ENCODE assay signal across 18 mouse cellular contexts in the genomic region with DNA sequence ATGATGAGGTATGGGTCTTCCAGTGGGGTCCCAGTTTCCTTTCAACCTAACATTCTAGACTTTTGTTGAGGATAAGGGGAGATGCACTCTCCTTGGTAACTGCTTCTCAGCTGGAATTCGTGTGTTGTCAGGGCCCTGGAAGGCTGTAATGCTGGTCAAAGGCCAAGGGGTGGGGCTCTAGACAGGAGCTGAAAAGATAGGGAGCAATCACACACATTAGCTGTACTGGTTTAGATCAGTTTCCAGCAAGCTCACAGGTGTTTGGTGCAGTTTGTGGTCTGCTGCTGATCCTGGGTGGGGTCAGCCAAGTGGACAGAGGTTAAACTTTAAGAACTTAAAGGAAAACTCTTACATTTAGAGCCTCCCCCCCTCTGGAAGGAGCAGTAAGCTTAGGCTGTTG. TPM values are rescaled to one million over a fixed set of nuclear protein-coding genes. Genes with fewer than 3 reads are reported as not detected.
A peak's percentile ranks its signal among the peaks of the same experiment; 100 is the strongest.
DNase-seq lines count a peak whose midpoint lies in the region; ATAC-seq lines count a peak whose summit lies in the region.
"Had no signal": no experiment of that assay in that cellular context is flagged by ENCODE, and none has a peak within 500 bp of the region (broad histone marks: within the 10 kb centered on the region; RNA-seq: fewer than 3 reads in every experiment).

No protein-coding gene starts in this region.

- H3K9ac ChIP-seq in stomach, embryonic 16.5 days (ENCODE audit: low read length) = no peak overlapping the region
- H3K9ac ChIP-seq: embryonic facial prominence, embryonic 13.5 days; hindbrain, embryonic 14.5 days; limb, embryonic 15.5 days; neural tube, embryonic 13.5 days had no signal

- H3K36me3 ChIP-seq in stomach, embryonic 16.5 days (ENCODE audit: control insufficient read depth, insufficient read depth, low read length) = no peaks in the 10 kb centered on the region
- H3K36me3 ChIP-seq: heart, embryonic 10.5 days; limb, embryonic 15.5 days; neural tube, embryonic 13.5 days had no signal

- ATAC-seq in stomach, embryonic 16.5 days (ENCODE audit: insufficient read depth, low FRiP score) = no peak

- H3K4me1 ChIP-seq in stomach, embryonic 16.5 days (ENCODE audit: control insufficient read depth, insufficient read depth, low read length) = peaks cover 19% of the 10 kb centered on the region

- 22% methylated on average over 1 of the region's 1 CpGs for WGBS in stomach, embryonic 16.5 days

- peak; percentile 67 to 69 for DNase-seq in kidney, postnatal 36 days
- no peak for DNase-seq in kidney, adult 9 months
- peak; percentile 69 for DNase-seq in R1 (ENCODE audit: low read depth, low spot score)
- DNase-seq in kidney, postnatal 4 days = peak; percentile 23 to 43
- no peak for DNase-seq in gastrocnemius, postnatal 25 days
- no peak for DNase-seq in cerebellum, postnatal 10 days
- DNase-seq: cerebellum, adult 9-10 months; gastrocnemius, postnatal 36 days; heart, postnatal 14 days; lung, postnatal 10 days; right cerebral cortex, postnatal 25 days; thymus, postnatal 36 days had no signal

- H3K9me3 ChIP-seq in stomach, embryonic 16.5 days (replicated peaks; ENCODE audit: control insufficient read depth, low read length) = peaks cover 5% of the 10 kb centered on the region; the same call in 1 of the 2 replicates
- H3K9me3 ChIP-seq: heart, embryonic 10.5 days; limb, embryonic 15.5 days; neural tube, embryonic 13.5 days had no signal

- no peak overlapping the region for H3K4me2 ChIP-seq in stomach, embryonic 16.5 days (ENCODE audit: low read depth, low read length)
- H3K4me2 ChIP-seq: embryonic facial prominence, embryonic 13.5 days; hindbrain, embryonic 14.5 days; limb, embryonic 15.5 days; neural tube, embryonic 13.5 days had no signal

- peak overlapping the region; percentile 48 for H3K27ac ChIP-seq in stomach, embryonic 16.5 days (ENCODE audit: low read length)
- H3K27ac ChIP-seq: embryonic facial prominence, embryonic 13.5 days; heart, embryonic 10.5 days; hindbrain, embryonic 14.5 days; limb, embryonic 15.5 days; neural tube, embryonic 13.5 days had no signal

- no peak overlapping the region for H3K4me3 ChIP-seq in stomach, embryonic 16.5 days (replicated peaks; ENCODE audit: low read length)
- H3K4me3 ChIP-seq: embryonic facial prominence, embryonic 13.5 days; heart, embryonic 10.5 days; limb, embryonic 15.5 days; neural tube, embryonic 13.5 days had no signal

- no peaks in the 10 kb centered on the region for H3K27me3 ChIP-seq in stomach, embryonic 16.5 days (ENCODE audit: control insufficient read depth, insufficient read depth, low read length)
- H3K27me3 ChIP-seq: embryonic facial prominence, embryonic 13.5 days; limb, embryonic 15.5 days had no signal

RNA-seq across cellular contexts. Expression of gene Nfe2l2, which starts 3.0 kb away (rescaled TPM):
- 128 and 142 TPM in 2 replicates for polyA plus RNA-seq in stomach, embryonic 16.5 days (2015; fragmentation: Nextera tagmentation; extraction: Ambion mirVana)
- 10 to 100 TPM; 27.6 to 29.6 TPM for total RNA-seq in gastrocnemius, postnatal 25 days (2021)

RNA-seq across cellular contexts. Expression of gene Hnrnpa3, which starts 48.4 kb away (rescaled TPM):
- 194 and 260 TPM in 2 replicates for polyA plus RNA-seq in stomach, embryonic 16.5 days (2015; fragmentation: Nextera tagmentation; extraction: Ambion mirVana)
- total RNA-seq in gastrocnemius, postnatal 25 days (2021) = 100 to 1,000 TPM; 108 to 125 TPM

Comparison
In these comparisons a context has a peak if more than half of its experiments do, and no peak if none do; other contexts are left out.
1. DNase-seq: peak in kidney, postnatal 36 days (2 of 2), R1 (single experiment) and kidney, postnatal 4 days (2 of 2); none in kidney, adult 9 months (single experiment), gastrocnemius, postnatal 25 days (single experiment) and cerebellum, postnatal 10 days (0 of 2).